Mouse (Mus musculus) lung, postnatal 14 days (tissue): Measurements from ENCODE around the gene Ift88.

Source experiments
- DNase-seq: peaks from one replicate; pipeline ENCODE4 v3.0.0; 2021

The Ift88 gene

GRCm38 (mm10) chr14:57533841-57534240 is 110.0 kb downstream of the Ift88 start:
- no peak for DNase-seq

GRCm38 (mm10) chr14:57534346-57534745 is 110.5 kb downstream of the Ift88 start:
- peak; percentile 66 for DNase-seq

GRCm38 (mm10) chr14:57534961-57535360 is 111.1 kb downstream of the Ift88 start:
- DNase-seq, result peak; percentile 49

- no peak for DNase-seq
Observed at GRCm38 (mm10) chr14:57535646-57536045, 111.8 kb downstream of the Ift88 start.

- no peak for DNase-seq
Observed at GRCm38 (mm10) chr14:57536820-57537219, 113.0 kb downstream of the Ift88 start.

DNA sequence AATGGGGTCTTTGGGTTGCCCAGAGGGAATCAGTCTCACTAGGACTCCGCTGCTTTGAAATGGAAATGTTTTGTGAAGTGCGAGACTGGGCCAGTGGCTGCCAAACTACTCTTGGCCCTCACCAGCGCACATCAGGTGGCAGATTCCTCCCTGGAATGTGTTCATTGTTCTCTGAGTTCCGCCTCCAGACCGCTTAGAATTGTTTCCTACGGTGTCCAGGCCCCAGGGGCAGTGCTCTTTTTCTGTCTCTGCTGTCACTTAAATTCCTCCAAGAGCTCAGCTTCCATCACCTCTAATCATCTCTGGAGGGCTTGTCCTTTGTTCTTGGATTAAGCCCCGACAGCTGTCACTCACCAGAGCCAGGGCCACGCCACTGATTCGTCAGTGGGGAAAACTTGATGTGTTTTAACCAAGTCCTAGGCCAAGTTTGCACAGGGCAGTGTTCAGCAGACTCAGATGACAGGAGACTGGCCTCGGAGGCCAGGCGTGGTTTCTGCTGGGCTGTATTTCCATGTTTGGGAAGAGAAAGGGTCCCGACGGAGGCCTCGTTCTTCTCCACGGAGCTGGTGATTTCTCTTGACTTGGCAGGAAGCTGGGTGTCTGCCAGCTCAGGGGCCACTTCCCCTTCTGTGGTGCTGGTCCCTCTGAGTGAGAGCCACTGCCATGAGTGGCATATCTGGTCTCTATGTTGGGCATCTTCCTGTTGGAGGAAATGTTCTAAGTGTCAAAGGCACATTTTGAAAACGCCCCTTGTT is 113.6 kb downstream of the Ift88 start:
- peak; percentile 32 for DNase-seq

GRCm38 (mm10) chr14:57540683-57541082 is 116.8 kb downstream of the Ift88 start:
- DNase-seq, result no peak

DNA sequence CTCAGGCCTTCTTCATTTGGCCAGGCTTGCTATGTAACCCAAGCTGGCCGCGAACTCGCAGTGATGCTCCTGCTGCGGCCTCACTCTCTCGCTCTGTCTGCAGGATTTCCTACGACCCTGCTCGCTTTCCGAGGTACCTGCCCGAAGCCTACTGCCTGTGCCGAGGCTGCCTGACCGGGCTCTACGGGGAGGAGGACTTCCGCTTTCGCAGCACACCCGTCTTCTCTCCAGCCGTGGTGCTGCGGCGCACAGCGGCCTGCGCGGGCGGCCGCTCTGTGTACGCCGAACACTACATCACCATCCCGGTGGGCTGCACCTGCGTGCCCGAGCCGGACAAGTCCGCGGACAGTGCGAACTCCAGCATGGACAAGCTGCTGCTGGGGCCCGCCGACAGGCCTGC is 118.4 kb downstream of the Ift88 start:
- no peak for DNase-seq

- no peak for DNase-seq
Observed at GRCm38 (mm10) chr14:57543420-57544039, 119.7 kb downstream of the Ift88 start.

GRCm38 (mm10) chr14:57545526-57545925 is 121.7 kb downstream of the Ift88 start:
- DNase-seq, result no peak

DNA sequence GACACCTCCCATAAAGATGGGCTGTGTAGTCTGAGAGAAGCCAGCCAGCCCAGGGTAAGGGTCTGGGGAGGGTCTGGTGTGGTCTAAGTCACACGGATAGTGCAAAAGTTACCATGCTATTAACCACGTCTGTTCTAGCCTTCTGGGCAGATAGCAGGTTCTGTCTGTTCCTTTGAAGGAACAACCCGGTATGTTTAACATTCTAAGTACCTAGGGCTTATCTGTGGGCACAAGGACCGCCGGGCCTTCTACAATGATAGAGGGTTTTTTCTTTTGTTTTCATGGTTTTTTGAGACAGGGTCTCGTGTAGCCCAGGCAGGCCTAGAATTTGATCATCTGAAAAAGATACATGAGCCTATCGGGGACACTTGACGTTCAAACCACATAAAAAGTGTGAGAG is 122.3 kb downstream of the Ift88 start:
- no peak for DNase-seq

DNA sequence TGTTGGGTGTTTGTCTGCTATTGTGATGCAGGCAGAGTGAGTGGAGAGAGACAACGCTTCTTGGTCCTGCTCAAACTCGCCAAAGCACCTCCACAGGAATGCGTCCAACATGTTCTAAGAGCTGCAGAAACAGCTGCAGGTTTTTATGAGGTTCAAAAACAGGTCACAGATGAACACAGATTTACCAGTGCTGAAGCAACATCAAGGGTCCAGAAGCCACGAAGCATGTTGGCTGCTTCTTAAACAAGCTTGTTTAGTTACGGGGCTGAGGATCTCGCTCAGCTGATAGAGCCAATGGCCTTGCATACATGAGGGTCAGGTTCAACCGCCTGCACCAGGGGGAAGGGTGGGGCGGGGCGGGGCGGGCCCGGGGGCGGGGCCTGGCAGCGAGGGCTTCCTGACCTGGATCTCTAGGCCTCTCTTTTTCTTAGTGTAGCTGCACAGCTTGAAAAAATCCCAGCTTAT is 122.7 kb downstream of the Ift88 start:
- DNase-seq, result no peak

GRCm38 (mm10) chr14:57547062-57547461 is 123.2 kb downstream of the Ift88 start:
- no peak for DNase-seq

GRCm38 (mm10) chr14:57552945-57553344 is 129.1 kb downstream of the Ift88 start:
- DNase-seq, result no peak

GRCm38 (mm10) chr14:57554434-57554833 is 130.6 kb downstream of the Ift88 start:
- no peak for DNase-seq

DNA sequence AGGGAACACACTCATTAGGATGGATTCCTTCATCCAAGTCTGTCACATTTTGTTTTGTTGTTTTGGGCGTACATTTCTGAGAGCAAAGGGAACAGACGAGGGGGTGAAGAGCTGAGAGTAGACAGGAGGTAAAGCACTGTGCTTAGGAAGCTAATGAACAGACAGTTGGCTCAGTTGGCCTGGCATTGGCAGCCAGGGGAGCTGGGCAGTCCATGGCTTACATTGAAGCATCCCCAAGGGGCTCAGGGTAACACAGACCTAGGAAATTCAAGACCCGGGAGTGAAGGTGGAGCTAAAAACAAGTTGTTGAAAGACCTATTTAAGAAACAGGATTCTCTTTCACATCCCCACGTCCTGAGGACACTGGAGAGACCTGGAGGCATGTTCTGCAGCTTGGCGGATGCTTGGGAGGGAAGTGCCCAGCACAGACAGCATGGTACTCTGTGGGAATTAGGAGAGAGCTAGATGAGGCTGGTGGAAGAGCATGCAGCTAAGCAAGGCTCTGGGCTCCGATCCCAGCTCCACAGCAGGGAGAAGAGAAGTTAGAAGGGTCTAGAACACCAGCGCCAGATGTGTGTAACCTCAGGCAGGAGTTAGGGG is 131.7 kb downstream of the Ift88 start:
- DNase-seq, result no peak

- DNase-seq, result no peak
Observed at GRCm38 (mm10) chr14:57556922-57557321, 133.1 kb downstream of the Ift88 start.

GRCm38 (mm10) chr14:57565626-57566025 is 141.8 kb downstream of the Ift88 start:
- DNase-seq, result no peak
